Mouse (Mus musculus) myocyte (in vitro differentiated cells): ENCODE data around the gene Olfr1496. TPM values are rescaled to one million over a fixed set of nuclear protein-coding genes. Genes with fewer than 3 reads are reported as not detected.
"Not testable (repeated sequence)": the region's sequence is repeated elsewhere in the genome, so short reads cannot be mapped to it uniquely, and the experiment has no call there.

Experiments
- H3K27me3 ChIP-seq: one replicate; pipeline ENCODE4 v1.6.1; 2011; ENCODE audit not compliant: control insufficient read depth, insufficient read depth, insufficient read length
- H3K36me3 ChIP-seq: one replicate; pipeline ENCODE4 v1.6.1; 2011; ENCODE audit not compliant: control insufficient read depth, insufficient read depth
- H3K4me2 ChIP-seq: one replicate; pipeline ENCODE4 v1.6.1; 2011; ENCODE audit warnings: low read depth, control low read depth
- H3K4me3 ChIP-seq: one replicate; pipeline ENCODE4 v1.5.1; 2011; ENCODE audit warnings: mild to moderate bottlenecking, control low read depth, moderate library complexity
- H3K79me2 ChIP-seq: one replicate; pipeline ENCODE4 v1.6.1; 2011; ENCODE audit not compliant: control insufficient read depth, insufficient read depth
- H3ac ChIP-seq: one replicate; pipeline ENCODE4 v1.6.1; 2011; ENCODE audit not compliant: control insufficient read depth, insufficient read length
- CEBPB ChIP-seq: IDR thresholded peaks from 2 replicates; pipeline ENCODE4 v1.6.1; 2011; ENCODE audit warnings: mild to moderate bottlenecking, moderate library complexity; ENCODE audit not compliant: poor library complexity, insufficient read depth, severe bottlenecking
- E2F4 ChIP-seq: IDR thresholded peaks from one replicate; pipeline ENCODE4 v1.6.1; 2011; ENCODE audit warnings: mild to moderate bottlenecking, control low read depth, moderate library complexity; ENCODE audit not compliant: insufficient read depth
- MAX ChIP-seq: IDR thresholded peaks from one replicate; pipeline ENCODE4 v1.6.1; 2011; ENCODE audit warnings: low read depth, mild to moderate bottlenecking, control low read depth
- MYOD1 ChIP-seq, 3 experiments: IDR thresholded peaks; one replicate each; pipeline ENCODE4 v1.6.1; 2011; ENCODE audit warnings: control low read depth in 2 of 3, low read depth in 2 of 3, mild to moderate bottlenecking in 2 of 3, moderate library complexity in 1 of 3; ENCODE audit not compliant: insufficient read length in 2 of 3, control insufficient read depth in 1 of 3
- MYOG ChIP-seq, 3 experiments: IDR thresholded peaks; one replicate each; pipeline ENCODE4 v1.6.1; 2011; ENCODE audit warnings: control low read depth in 2 of 3, low read depth in 2 of 3, mild to moderate bottlenecking in 2 of 3; ENCODE audit not compliant: insufficient read length in 2 of 3, control insufficient read depth in 1 of 3, insufficient read depth in 1 of 3
- POLR2A ChIP-seq: IDR thresholded peaks from one replicate; pipeline ENCODE4 v1.6.1; 2011; ENCODE audit warnings: low read depth, mild to moderate bottlenecking, control low read depth, moderate library complexity; ENCODE audit not compliant: insufficient read length
- POLR2AphosphoS2 ChIP-seq: IDR thresholded peaks from one replicate; pipeline ENCODE4 v1.6.1; 2011; ENCODE audit warnings: low read depth, control low read depth; ENCODE audit not compliant: insufficient read length
- REST ChIP-seq: IDR thresholded peaks from one replicate; pipeline ENCODE4 v1.6.1; 2011; ENCODE audit warnings: mild to moderate bottlenecking, control low read depth, moderate library complexity; ENCODE audit not compliant: insufficient read depth, insufficient read length
- SRF ChIP-seq: IDR thresholded peaks from one replicate; pipeline ENCODE4 v1.6.1; 2011; ENCODE audit warnings: low read depth; ENCODE audit not compliant: control insufficient read depth, insufficient read length
- TCF12 ChIP-seq: IDR thresholded peaks from one replicate; pipeline ENCODE4 v1.6.1; 2011; ENCODE audit warnings: mild to moderate bottlenecking, control low read depth; ENCODE audit not compliant: poor library complexity, insufficient read depth, severe bottlenecking
- TCF3 ChIP-seq: IDR thresholded peaks from one replicate; pipeline ENCODE4 v1.6.1; 2011; ENCODE audit warnings: low read depth, control low read depth; ENCODE audit not compliant: insufficient read length
- USF1 ChIP-seq: IDR thresholded peaks from one replicate; pipeline ENCODE4 v1.6.1; 2011; ENCODE audit warnings: low read depth, mild to moderate bottlenecking, control low read depth, moderate library complexity
- polyA plus RNA-seq: library from polyadenylated mRNA; unstranded; fragments of >200 nt; fragmentation: generic; extraction: Trizol; gene quantifications from one replicate; pipeline ENCODE4 v1.2.1, GENCODE M21; 2012; ENCODE audit warnings: missing spikeins

The Olfr1496 gene
- polyA plus RNA-seq, 1 experiment = not detected

- H3K4me3 ChIP-seq = no peak within 1 kb of the TSS
- H3K79me2 ChIP-seq = no peaks in the 10 kb centered on the region
- H3K27me3 ChIP-seq = no peaks in the 10 kb centered on the region
- no peaks in the 10 kb centered on the region for H3K36me3 ChIP-seq
- H3K4me2 ChIP-seq = no peak within 1 kb of the TSS
- H3ac ChIP-seq = no peak within 1 kb of the TSS
- TF ChIP-seq MYOD1 (IDR thresholded peaks at IDR 0.05; ENCODE audit: control insufficient read depth in 1 of 3, insufficient read length in 2 of 3, low read depth in 2 of 3) = no peak
- no peak for TF ChIP-seq MAX
- TF ChIP-seq POLR2A = no peak
- TF ChIP-seq USF1 = no peak
These were observed 20.4 kb downstream of the Olfr1496 start, which contains the start of gene Olfr1497 for GRCm38 (mm10) chr19:13798102-13798501. TSS of gene Olfr1497 (minus strand) at chr19:13798202.

GRCm38 (mm10) chr19:13805486-13805885 is 27.8 kb downstream of the Olfr1496 start:
- not testable (repeated sequence) for H3K4me3 ChIP-seq, H3K36me3 ChIP-seq, H3K27me3 ChIP-seq, H3K79me2 ChIP-seq, H3K4me2 ChIP-seq, H3ac ChIP-seq

- H3ac ChIP-seq = no peak overlapping the region
- no peak for TF ChIP-seq TCF12
- no peak for TF ChIP-seq E2F4
- no peak for TF ChIP-seq MYOD1 (IDR thresholded peaks at IDR 0.05; ENCODE audit: control insufficient read depth in 1 of 3, insufficient read length in 2 of 3, low read depth in 2 of 3)
- no peak for TF ChIP-seq USF1
- TF ChIP-seq MAX = no peak
- no peak for TF ChIP-seq REST
- TF ChIP-seq SRF = no peak
- no peak for TF ChIP-seq MYOG (IDR thresholded peaks at IDR 0.05; ENCODE audit: control insufficient read depth in 1 of 3, insufficient read depth in 1 of 3, insufficient read length in 2 of 3, low read depth in 2 of 3)
- TF ChIP-seq POLR2A = no peak
- no peak for TF ChIP-seq CEBPB
- TF ChIP-seq TCF3 = no peak
- TF ChIP-seq POLR2AphosphoS2 = no peak
- no peaks in the 10 kb centered on the region for H3K36me3 ChIP-seq
These were observed 35.1 kb downstream of the Olfr1496 start for GRCm38 (mm10) chr19:13812823-13813222.

DNA sequence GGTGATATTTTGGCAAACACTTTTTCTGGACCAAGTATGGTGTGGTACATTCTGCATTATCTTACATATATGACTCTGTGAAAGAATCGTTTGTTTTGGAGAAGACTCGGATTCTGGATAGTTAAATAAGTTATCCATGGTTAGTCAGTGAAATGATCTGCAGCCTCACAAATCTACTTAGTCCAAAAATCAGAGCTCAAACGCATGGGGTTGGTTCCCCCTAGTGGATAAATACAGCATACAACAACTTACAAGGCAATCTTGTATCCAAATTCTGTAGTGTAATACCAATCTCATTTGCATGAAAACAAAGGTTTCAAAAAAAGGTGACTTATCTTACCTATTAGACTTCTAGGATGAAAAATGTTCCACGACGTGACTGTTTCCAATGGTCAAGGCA is 41.1 kb downstream of the Olfr1496 start:
- H3K79me2 ChIP-seq = no peaks in the 10 kb centered on the region
- TF ChIP-seq POLR2A (no peak), POLR2AphosphoS2 (no peak), MAX (no peak), TCF12 (no peak), SRF (no peak), CEBPB (no peak), USF1 (no peak), MYOD1 (IDR thresholded peaks at IDR 0.05; ENCODE audit: control insufficient read depth in 1 of 3, insufficient read length in 2 of 3, low read depth in 2 of 3) (no peak), E2F4 (no peak), TCF3 (no peak), MYOG (IDR thresholded peaks at IDR 0.05; ENCODE audit: control insufficient read depth in 1 of 3, insufficient read depth in 1 of 3, insufficient read length in 2 of 3, low read depth in 2 of 3) (no peak), REST (no peak)
- H3K4me2 ChIP-seq = no peak overlapping the region
- no peak overlapping the region for H3ac ChIP-seq
- no peak overlapping the region for H3K4me3 ChIP-seq
- no peaks in the 10 kb centered on the region for H3K27me3 ChIP-seq
- no peaks in the 10 kb centered on the region for H3K36me3 ChIP-seq

More at GRCm38 (mm10) chr19:13812823-13813222, 35.1 kb downstream of the Olfr1496 start:
- H3K79me2 ChIP-seq = no peaks in the 10 kb centered on the region
- H3K27me3 ChIP-seq = no peaks in the 10 kb centered on the region
- H3K4me2 ChIP-seq = no peak overlapping the region
- H3K4me3 ChIP-seq = no peak overlapping the region

DNA sequence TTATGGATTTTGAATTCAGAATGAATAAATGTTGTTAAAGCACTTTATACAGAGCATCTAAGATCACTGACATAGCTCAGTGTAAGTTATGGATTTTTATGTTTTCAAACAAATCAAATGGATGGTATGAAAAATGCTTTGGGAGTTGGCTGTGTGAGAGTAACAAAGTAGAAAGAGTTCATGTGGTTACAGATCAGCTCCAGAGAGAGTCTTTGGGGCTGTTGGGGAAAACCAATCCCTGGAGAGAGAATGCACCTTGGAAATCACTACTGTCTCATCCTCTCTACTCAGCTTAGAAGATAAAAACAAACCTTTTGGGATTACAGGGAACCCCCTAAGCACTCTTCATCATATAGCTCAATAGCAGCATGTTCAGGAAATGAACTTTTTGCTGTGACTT is 41.7 kb downstream of the Olfr1496 start, which contains the start of gene Olfr1499:
Gene Olfr1499 (minus strand): TSS at position 101 of the 400 bp plus-strand sequence.
- TF ChIP-seq MAX = no peak
- TF ChIP-seq POLR2AphosphoS2 = no peak
- no peak for TF ChIP-seq CEBPB
- TF ChIP-seq POLR2A = no peak
- no peak for TF ChIP-seq MYOD1 (IDR thresholded peaks at IDR 0.05; ENCODE audit: control insufficient read depth in 1 of 3, insufficient read length in 2 of 3, low read depth in 2 of 3)
- TF ChIP-seq TCF12 = no peak
- TF ChIP-seq USF1 = no peak
- no peak for TF ChIP-seq TCF3
- TF ChIP-seq E2F4 = no peak
- TF ChIP-seq MYOG (IDR thresholded peaks at IDR 0.05; ENCODE audit: control insufficient read depth in 1 of 3, insufficient read depth in 1 of 3, insufficient read length in 2 of 3, low read depth in 2 of 3) = no peak
- TF ChIP-seq SRF = no peak
- TF ChIP-seq REST = no peak
- no peak within 1 kb of the TSS for H3K4me2 ChIP-seq
- H3K4me3 ChIP-seq = no peak within 1 kb of the TSS

More for the DNA sequence above, 41.7 kb downstream of the Olfr1496 start, which contains the start of gene Olfr1499:
- H3K79me2 ChIP-seq = no peaks in the 10 kb centered on the region
- no peak within 1 kb of the TSS for H3ac ChIP-seq
- no peaks in the 10 kb centered on the region for H3K36me3 ChIP-seq
- H3K27me3 ChIP-seq = no peaks in the 10 kb centered on the region
